ENCODE assay signal across 16 mouse cellular contexts in the genomic region with DNA sequence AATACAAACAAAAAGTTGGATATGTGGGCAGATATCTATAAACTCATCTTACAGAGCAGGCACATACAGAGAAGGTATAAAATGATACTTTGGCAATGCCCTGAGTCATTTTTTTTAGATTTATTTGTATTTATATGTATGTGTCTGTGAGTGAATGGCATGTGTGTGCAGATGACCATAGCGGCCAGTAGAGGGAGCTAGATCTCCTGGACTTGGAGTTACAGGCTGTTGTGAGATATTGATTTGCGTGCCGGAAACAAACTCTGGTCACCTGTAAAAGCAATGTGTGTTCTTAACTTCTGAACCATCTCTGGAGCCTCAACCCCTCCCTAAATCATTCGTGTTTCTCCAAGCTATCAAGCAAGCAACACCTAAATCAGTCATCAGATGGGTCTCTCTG. TPM values are rescaled to one million over a fixed set of nuclear protein-coding genes. Genes with fewer than 3 reads are reported as not detected.
DNase-seq lines count a peak whose midpoint lies in the region; ATAC-seq and TF ChIP-seq lines count a peak whose summit lies in the region.
"Had no signal": no experiment of that assay in that cellular context is flagged by ENCODE, and none has a peak within 500 bp of the region (broad histone marks: within the 10 kb centered on the region; RNA-seq: fewer than 3 reads in every experiment).

No protein-coding gene starts in this region.

- no peaks in the 10 kb centered on the region for H3K79me2 ChIP-seq in liver, adult 2 months (ENCODE audit: control insufficient read depth, insufficient read depth, low read length)

- H3K27me3 ChIP-seq in cerebellum, adult 2 months (ENCODE audit: control insufficient read depth, insufficient read depth, low read length) = no peaks in the 10 kb centered on the region
- H3K27me3 ChIP-seq in liver, adult 2 months (ENCODE audit: control insufficient read depth, insufficient read depth, low read length) = no peaks in the 10 kb centered on the region
- H3K27me3 ChIP-seq in liver, embryonic 11.5 days (replicated peaks; ENCODE audit: control insufficient read depth, insufficient read depth, low read length) = no peaks in the 10 kb centered on the region
- H3K27me3 ChIP-seq in ES-Bruce4 (ENCODE audit: control insufficient read depth, insufficient read depth, low read length, poor library complexity, severe bottlenecking) = no peaks in the 10 kb centered on the region
- H3K27me3 ChIP-seq: limb, embryonic 13.5 days had no signal

- DNase-seq in cerebellum, adult 2 months = no peak
- no peak for DNase-seq in cerebellum, postnatal 10 days
- no peak for DNase-seq in liver, adult 2 months (ENCODE audit: extremely low read depth, low read depth, low spot score)
- no peak for DNase-seq in liver, embryonic 11.5 days (ENCODE audit: low spot score)
- DNase-seq in cerebellum, adult 9-11 months = no peak
- no peak for DNase-seq in urinary bladder, postnatal 36 days (ENCODE audit: low spot score in 2 of 2)
- DNase-seq: cerebellum, postnatal 14 days; heart, postnatal 14 days; kidney, adult 18-20 months; lung, postnatal 4 days; right cerebral cortex, postnatal 14 days had no signal

- no peak for ATAC-seq in liver, embryonic 11.5 days (replicated peaks; ENCODE audit: low FRiP score)
- ATAC-seq: midbrain, embryonic 16.5 days had no signal

- no peaks in the 10 kb centered on the region for H3K9me3 ChIP-seq in liver, embryonic 11.5 days (ENCODE audit: control insufficient read depth, low read length)
- no peaks in the 10 kb centered on the region for H3K9me3 ChIP-seq in ES-Bruce4 (replicated peaks; ENCODE audit: control insufficient read depth, insufficient read depth, low read length, poor library complexity, severe bottlenecking)
- H3K9me3 ChIP-seq: limb, embryonic 13.5 days had no signal

- no peak overlapping the region for H3K4me3 ChIP-seq in cerebellum, adult 2 months (replicated peaks; ENCODE audit: insufficient read depth, low read depth, low read length)
- H3K4me3 ChIP-seq in liver, adult 2 months (ENCODE audit: insufficient read depth, low read depth, low read length) = no peak overlapping the region
- H3K4me3 ChIP-seq in liver, embryonic 11.5 days (ENCODE audit: low read depth, low read length) = no peak overlapping the region
- no peak overlapping the region for H3K4me3 ChIP-seq in ES-Bruce4 (ENCODE audit: low read depth, low read length)
- no peak overlapping the region for H3K4me3 ChIP-seq in cortical plate, adult 2 months (ENCODE audit: insufficient read depth, low read length)
- H3K4me3 ChIP-seq: limb, embryonic 13.5 days had no signal

- no peak for TF ChIP-seq EP300 in ES-Bruce4 (IDR thresholded peaks at IDR 0.05; ENCODE audit: insufficient read depth, low read depth, low read length)

- no peak overlapping the region for H3K4me2 ChIP-seq in liver, embryonic 11.5 days
- H3K4me2 ChIP-seq: limb, embryonic 13.5 days had no signal

- WGBS in cerebellum, adult 2 months = 87% methylated on average over 4 of the region's 4 CpGs
- 86% methylated on average over 4 of the region's 4 CpGs for WGBS in liver, adult 2 months
- WGBS in liver, embryonic 11.5 days = 75% methylated on average over 4 of the region's 4 CpGs

- no peak overlapping the region for H3K27ac ChIP-seq in cerebellum, adult 2 months (ENCODE audit: insufficient read depth, low read length)
- H3K27ac ChIP-seq in liver, adult 2 months (replicated peaks; ENCODE audit: insufficient read depth, low read depth, low read length) = no peak overlapping the region
- no peak overlapping the region for H3K27ac ChIP-seq in liver, embryonic 11.5 days (ENCODE audit: low read depth, low read length)
- no peak overlapping the region for H3K27ac ChIP-seq in ES-Bruce4 (ENCODE audit: insufficient read depth, low read length)
- no peak overlapping the region for H3K27ac ChIP-seq in cortical plate, adult 2 months (ENCODE audit: insufficient read depth, low read length)
- H3K27ac ChIP-seq: limb, embryonic 13.5 days had no signal

- no peak for TF ChIP-seq POLR2A in cerebellum, adult 2 months (IDR thresholded peaks at IDR 0.05; ENCODE audit: borderline replicate concordance, insufficient read depth, low read length)
- TF ChIP-seq POLR2A in liver, adult 2 months (IDR thresholded peaks at IDR 0.05; ENCODE audit: extremely low read depth, insufficient read depth, low read length) = no peak
- TF ChIP-seq POLR2A in ES-Bruce4 (IDR thresholded peaks at IDR 0.05; ENCODE audit: insufficient read depth, low read length) = no peak
- TF ChIP-seq POLR2A in cortical plate, adult 2 months (IDR thresholded peaks at IDR 0.05; ENCODE audit: extremely low read depth, insufficient read depth, low read length) = no peak

- peak; percentile 24; the same call in 1 of the 2 replicates for TF ChIP-seq CTCF in cerebellum, adult 2 months (IDR thresholded peaks at IDR 0.05; ENCODE audit: borderline replicate concordance, insufficient read depth, low read depth, low read length)
- 0 out of 2 replicates have a peak, but pooled peaks have one; percentile 8 for TF ChIP-seq CTCF in liver, adult 2 months (IDR thresholded peaks at IDR 0.05; ENCODE audit: low read depth, low read length)
- TF ChIP-seq CTCF in ES-Bruce4 (IDR thresholded peaks at IDR 0.05; ENCODE audit: low read depth, low read length) = peak; percentile 33
- TF ChIP-seq CTCF in cortical plate, adult 2 months (IDR thresholded peaks at IDR 0.05; ENCODE audit: extremely low read depth, insufficient read depth, low read length) = 0 out of 2 replicates have a peak, but pooled peaks have one; percentile 13

- no peak overlapping the region for H3K9ac ChIP-seq in liver, adult 2 months (ENCODE audit: low read depth, low read length)
- H3K9ac ChIP-seq in liver, embryonic 11.5 days (ENCODE audit: low read depth, low read length) = no peak overlapping the region
- no peak overlapping the region for H3K9ac ChIP-seq in ES-Bruce4 (ENCODE audit: low read depth, poor library complexity, severe bottlenecking)
- H3K9ac ChIP-seq: limb, embryonic 13.5 days had no signal

- H3K4me1 ChIP-seq in cerebellum, adult 2 months (ENCODE audit: control insufficient read depth, insufficient read depth, low read length) = no peaks in the 10 kb centered on the region
- no peaks in the 10 kb centered on the region for H3K4me1 ChIP-seq in liver, adult 2 months (ENCODE audit: control insufficient read depth, insufficient read depth, low read length)
- no peaks in the 10 kb centered on the region for H3K4me1 ChIP-seq in liver, embryonic 11.5 days (replicated peaks; ENCODE audit: control insufficient read depth, insufficient read depth, low read length)
- H3K4me1 ChIP-seq in ES-Bruce4 (ENCODE audit: control insufficient read depth, insufficient read depth, low read length) = no peaks in the 10 kb centered on the region
- H3K4me1 ChIP-seq in cortical plate, adult 2 months (ENCODE audit: control insufficient read depth, insufficient read depth, low read length) = no peaks in the 10 kb centered on the region
- H3K4me1 ChIP-seq: limb, embryonic 13.5 days had no signal

- no peaks in the 10 kb centered on the region for H3K36me3 ChIP-seq in liver, adult 2 months (ENCODE audit: control insufficient read depth, insufficient read depth, low read length)
- H3K36me3 ChIP-seq in liver, embryonic 11.5 days (ENCODE audit: control insufficient read depth, insufficient read depth, low read length) = no peaks in the 10 kb centered on the region
- no peaks in the 10 kb centered on the region for H3K36me3 ChIP-seq in ES-Bruce4 (ENCODE audit: control insufficient read depth, insufficient read depth, low read length, poor library complexity, severe bottlenecking)
- H3K36me3 ChIP-seq: limb, embryonic 13.5 days had no signal

RNA-seq across cellular contexts. Expression of a gene that starts 12.9 kb away (rescaled TPM):
- 8.9 and 9.1 TPM in 2 replicates for polyA plus RNA-seq in cerebellum, adult 2 months (2012; rRNA removed)
- 0.09 and 1.5 TPM in 2 replicates for total RNA-seq in liver, adult 2 months (2014; rRNA removed)
- polyA plus RNA-seq in liver, adult 2 months (2012; rRNA removed) = 0.04 and 0.06 TPM in 2 replicates
- polyA plus RNA-seq in liver, embryonic 11.5 days (2014; fragmentation: Nextera tagmentation; extraction: Ambion mirVana) = 0.58 and 0.81 TPM in 2 replicates
- 0.37 and 0.39 TPM in 2 replicates for polyA plus RNA-seq in ES-Bruce4 (2011; ENCODE audit: insufficient read depth, insufficient read length, low read depth, missing spikeins)
- 1.8 and 2.0 TPM in 2 replicates for polyA plus RNA-seq in cortical plate, adult 2 months (2012; rRNA removed)
- total RNA-seq: granulocyte monocyte progenitor cell, adult 5-6 weeks had no signal

RNA-seq across cellular contexts. Expression of a gene that starts 22.6 kb away (rescaled TPM):
- polyA plus RNA-seq in cerebellum, adult 2 months (2012; rRNA removed) = 18.6 and 19.1 TPM in 2 replicates
- total RNA-seq in liver, adult 2 months (2014; rRNA removed) = 21.7 and 26.7 TPM in 2 replicates
- 1.2 and 1.3 TPM in 2 replicates for polyA plus RNA-seq in liver, adult 2 months (2012; rRNA removed)
- 27.5 and 31.0 TPM in 2 replicates for polyA plus RNA-seq in liver, embryonic 11.5 days (2014; fragmentation: Nextera tagmentation; extraction: Ambion mirVana)
- polyA plus RNA-seq in ES-Bruce4 (2011; ENCODE audit: insufficient read depth, insufficient read length, low read depth, missing spikeins) = 88.1 and 92.1 TPM in 2 replicates
- polyA plus RNA-seq in cortical plate, adult 2 months (2012; rRNA removed) = 11.8 and 12.9 TPM in 2 replicates
